Mouse (Mus musculus) T-helper 1 cell (primary cell): ENCODE measurements around the gene Fam189b.
"Not testable (repeated sequence)": the region's sequence is repeated elsewhere in the genome, so short reads cannot be mapped to it uniquely, and the experiment has no call there.

Experiments
- in situ Hi-C: fragments of 300-600 bp; cut with MboI, MseI; formaldehyde crosslinking; loops from one replicate; pipeline ENCODE4 v1.15.1; 2025; ENCODE audit warnings: high pct_unique_total_duplicates

The Fam189b gene

GRCm38 (mm10) chr3:89202253-89203141 lies 19.6 kb downstream of the Fam189b start, which contains the start of gene Gba:
Gene Gba (plus strand): TSS chr3:89202928.
- in situ Hi-C loops, result no loop called here

GRCm38 (mm10) chr3:89203142-89203514 lies 20.2 kb downstream of the Fam189b start:
- in situ Hi-C loops, result no loop called here

DNA sequence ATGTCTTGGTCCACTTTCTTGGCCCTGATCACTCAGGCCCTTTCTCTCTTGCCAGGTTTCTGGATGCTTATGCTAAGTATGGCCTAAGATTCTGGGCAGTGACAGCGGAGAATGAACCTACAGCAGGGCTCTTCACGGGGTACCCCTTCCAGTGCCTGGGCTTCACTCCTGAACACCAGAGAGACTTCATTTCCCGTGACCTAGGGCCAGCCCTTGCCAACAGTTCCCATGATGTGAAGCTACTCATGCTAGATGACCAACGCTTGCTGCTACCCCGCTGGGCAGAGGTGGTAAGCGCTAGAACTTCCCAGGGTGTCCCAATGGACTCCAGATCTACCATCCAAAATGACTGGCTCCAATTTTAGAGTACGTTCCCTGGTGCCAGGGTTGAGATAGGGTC lies 23.1 kb downstream of the Fam189b start:
- in situ Hi-C loops, result no loop called here

- in situ Hi-C loops, result no loop called here
Measured at GRCm38 (mm10) chr3:89206695-89207094, 23.8 kb downstream of the Fam189b start.

GRCm38 (mm10) chr3:89208075-89208657 lies 25.2 kb downstream of the Fam189b start:
- in situ Hi-C loops, result no loop called here

DNA sequence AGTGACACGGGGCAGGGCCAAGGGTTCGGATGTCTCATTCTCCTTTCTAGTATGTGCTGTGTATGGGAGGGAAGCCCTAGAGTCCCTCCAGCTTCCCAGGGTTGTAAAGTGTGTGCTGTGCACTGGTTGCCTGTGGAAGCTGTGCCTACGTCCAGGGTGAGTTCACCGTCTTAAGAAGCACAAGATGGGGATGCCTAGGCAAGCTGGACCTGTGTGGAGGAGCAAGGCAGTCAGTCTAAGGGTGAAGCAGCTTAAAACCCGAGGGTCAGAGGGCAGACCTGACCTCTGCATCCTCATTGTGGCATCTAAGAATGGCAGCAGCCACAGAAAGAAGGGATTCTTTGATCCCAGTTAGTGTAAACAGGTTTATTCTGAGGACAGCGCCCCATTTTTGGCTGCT lies 25.8 kb downstream of the Fam189b start:
- in situ Hi-C loops, result no loop called here

DNA sequence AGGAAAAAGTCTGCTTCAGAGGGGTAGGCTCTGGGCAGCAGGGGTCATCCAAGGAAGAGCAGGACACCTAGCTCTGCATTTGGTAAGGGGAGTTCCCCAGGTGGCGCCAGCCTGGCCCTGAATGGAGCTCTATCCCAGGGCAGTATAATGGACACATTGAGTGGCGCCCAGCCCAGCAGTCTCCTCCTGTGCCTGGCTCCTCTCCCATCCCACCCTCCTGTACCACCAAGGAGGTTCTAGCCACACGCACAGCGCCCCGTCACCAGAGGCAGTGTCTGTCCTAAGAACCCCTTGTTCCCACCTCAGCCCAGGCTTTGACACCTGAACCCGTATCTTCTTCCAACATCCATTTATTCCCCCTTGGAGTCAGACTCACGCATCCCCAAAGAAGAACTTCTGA lies 26.8 kb downstream of the Fam189b start:
- in situ Hi-C loops, result no loop called here

DNA sequence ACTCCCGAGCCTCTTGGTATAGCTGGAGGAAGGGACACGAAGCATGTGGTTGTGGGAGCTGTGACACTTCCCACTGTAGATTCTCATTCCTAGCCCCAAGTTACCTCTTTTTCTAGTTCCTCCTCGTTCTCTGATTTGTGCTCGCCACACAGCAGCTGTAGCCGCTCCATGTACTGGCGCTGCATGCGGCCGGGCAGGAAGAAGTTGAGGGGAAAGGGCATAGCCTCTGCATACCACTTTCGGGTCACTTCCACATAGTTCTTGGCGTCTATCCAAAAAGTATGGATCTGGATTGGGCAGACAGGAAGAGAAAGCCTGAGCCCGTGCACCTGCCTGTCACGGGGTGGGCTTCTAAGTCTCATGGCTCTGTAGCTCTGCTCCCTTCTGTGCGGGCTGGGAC lies 27.2 kb downstream of the Fam189b start:
- in situ Hi-C loops, result no loop called here

DNA sequence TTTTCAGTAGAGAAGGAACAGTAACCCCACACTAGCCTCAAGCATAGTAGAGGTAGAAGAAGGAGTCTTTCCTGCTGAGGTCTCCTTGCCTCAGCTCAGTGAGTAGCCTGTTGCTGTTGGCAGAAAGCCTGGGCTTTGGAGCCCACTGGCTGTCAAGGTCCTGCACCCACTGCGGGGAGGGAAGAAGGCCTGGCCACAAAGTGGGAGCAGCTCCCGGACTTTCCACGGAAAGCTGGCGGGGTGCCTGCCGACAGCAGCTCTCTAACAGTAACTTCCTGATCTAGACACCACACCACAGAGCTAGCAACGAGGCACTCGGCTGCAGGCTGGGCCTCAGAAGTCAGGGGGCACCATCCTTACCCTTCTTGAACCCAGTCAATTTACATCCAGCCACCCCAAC lies 27.8 kb downstream of the Fam189b start:
- in situ Hi-C loops, result no loop called here

- in situ Hi-C loops, result no loop called here
Measured at GRCm38 (mm10) chr3:89213803-89214530, 31.0 kb downstream of the Fam189b start.

DNA sequence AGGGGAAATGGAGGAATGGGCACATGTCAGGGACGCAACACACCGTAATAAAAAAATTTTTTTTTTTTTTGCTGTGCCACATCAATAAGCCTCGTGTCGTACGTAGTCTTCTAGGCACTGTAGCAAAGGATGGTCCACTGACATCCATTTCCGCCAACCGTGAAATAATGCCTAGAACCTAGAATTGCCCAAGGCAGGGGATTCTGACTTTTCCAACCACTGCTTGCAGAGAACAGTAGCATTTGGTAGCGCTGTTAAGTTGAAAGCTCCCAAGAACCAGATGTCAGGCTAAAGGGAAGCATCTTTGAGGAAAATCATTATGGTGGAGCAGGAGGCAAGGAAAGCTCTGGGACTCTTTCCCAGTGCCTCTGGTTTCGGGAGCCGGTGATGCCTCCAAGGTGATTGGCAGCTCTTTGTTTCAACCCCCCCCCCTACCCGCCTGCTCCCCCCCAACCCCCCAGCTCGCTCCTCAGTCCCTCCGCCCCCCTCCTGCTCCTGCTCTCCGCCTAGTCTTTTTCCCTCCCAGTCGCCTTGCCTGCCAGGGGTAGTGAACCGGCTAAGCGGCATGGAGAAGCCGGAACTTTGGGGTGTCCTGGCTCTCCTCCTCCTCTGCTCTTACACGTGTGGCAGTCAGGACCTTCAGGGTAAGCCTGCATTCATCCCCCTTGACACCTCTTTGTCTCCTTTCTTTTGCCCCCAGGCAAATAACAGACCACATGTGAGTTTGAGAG lies 31.9 kb downstream of the Fam189b start, which contains the start of gene Thbs3:
Thbs3 (plus strand) TSS at position 500 of the 731 bp plus-strand sequence.
- in situ Hi-C loops, result no loop called here

- in situ Hi-C loops, result no loop called here
Measured at GRCm38 (mm10) chr3:89215853-89216252, 32.9 kb downstream of the Fam189b start.

GRCm38 (mm10) chr3:89216407-89216806 lies 33.5 kb downstream of the Fam189b start:
- in situ Hi-C loops, result not testable (repeated sequence)

- in situ Hi-C loops, result no loop called here
Measured at GRCm38 (mm10) chr3:89218271-89218670, 35.3 kb downstream of the Fam189b start.

DNA sequence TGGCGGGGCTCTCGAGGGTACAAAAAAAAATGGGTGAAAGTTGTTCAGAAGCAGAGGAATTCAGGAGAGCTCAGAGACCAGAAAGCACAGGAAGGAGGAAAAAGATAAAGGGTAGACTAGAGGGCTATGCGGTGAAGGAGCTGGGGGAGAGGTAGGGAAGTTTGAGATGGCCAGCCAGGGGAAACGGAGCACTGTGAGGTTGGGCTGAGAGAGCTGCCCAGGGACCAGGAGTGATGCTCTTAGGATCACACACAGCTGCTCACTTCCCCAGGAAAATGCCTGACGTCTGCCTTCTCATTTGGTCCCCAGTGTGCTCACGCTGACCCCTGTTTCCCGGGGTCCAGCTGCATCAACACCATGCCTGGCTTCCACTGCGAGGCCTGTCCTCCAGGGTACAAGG lies 36.6 kb downstream of the Fam189b start:
- in situ Hi-C loops, result no loop called here

- in situ Hi-C loops, result no loop called here
Measured at GRCm38 (mm10) chr3:89221167-89221566, 38.2 kb downstream of the Fam189b start.

DNA sequence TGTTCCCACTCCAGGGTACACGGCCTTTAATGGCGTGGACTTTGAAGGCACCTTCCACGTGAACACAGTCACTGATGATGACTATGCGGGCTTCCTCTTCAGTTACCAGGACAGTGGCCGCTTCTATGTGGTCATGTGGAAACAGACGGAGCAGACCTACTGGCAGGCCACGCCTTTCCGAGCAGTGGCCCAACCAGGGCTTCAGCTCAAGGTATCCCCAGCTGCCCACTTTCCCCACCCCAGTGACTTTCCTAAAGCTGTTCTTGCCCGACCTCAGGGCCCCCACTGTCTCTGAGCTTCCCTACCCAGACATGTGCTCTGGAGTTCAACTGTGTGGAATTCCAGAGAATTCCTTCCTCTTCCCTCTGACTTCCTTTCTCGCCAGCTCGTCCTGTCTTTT lies 41.9 kb downstream of the Fam189b start:
- in situ Hi-C loops, result no loop called here

GRCm38 (mm10) chr3:89225321-89225815 lies 42.4 kb downstream of the Fam189b start:
- in situ Hi-C loops, result no loop called here

DNA sequence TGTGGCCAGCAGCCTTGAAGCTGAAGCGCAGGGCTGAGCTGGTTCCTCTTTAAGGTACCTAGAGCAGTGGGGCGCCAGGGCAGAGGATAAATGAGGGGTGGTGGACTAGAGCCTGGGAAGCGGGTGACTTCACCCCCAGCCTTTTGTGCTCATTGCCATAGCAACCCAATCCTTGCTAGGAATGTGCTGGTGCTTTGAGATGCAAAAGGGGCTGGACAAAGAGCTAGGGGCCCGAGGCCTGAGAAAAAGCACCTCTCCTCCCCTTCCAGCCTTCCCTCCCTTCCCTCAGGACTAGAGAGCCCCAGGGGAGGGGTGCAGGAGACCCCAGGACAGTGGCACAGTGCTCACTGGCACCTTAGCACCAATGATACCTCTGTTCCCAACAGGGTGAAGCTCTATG lies 43.0 kb downstream of the Fam189b start:
- in situ Hi-C loops, result no loop called here

DNA sequence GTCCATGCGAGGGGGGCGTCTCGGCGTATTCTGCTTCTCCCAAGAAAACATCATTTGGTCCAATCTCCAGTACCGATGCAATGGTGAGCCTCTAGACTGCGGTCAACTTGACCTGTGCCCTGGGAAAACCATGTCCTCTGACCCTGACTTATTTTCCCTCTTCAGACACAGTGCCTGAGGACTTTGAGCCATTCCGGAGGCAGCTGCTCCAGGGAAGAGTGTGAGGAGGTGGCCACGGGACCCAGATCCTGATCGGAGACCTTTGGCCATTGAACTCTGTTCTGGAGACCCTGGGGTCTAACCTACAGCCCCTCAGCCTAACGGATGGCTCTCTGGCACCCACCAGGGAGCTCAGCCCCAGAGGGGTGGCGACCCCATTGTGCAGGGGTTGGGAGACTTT lies 43.4 kb downstream of the Fam189b start:
- in situ Hi-C loops, result no loop called here

GRCm38 (mm10) chr3:89226900-89227299 lies 44.0 kb downstream of the Fam189b start, which contains the start of gene Mtx1:
Gene Mtx1 (minus strand): TSS chr3:89227088.
- in situ Hi-C loops, result no loop called here
